23 mouse cellular contexts compared by ENCODE assay signal in the genomic region with DNA sequence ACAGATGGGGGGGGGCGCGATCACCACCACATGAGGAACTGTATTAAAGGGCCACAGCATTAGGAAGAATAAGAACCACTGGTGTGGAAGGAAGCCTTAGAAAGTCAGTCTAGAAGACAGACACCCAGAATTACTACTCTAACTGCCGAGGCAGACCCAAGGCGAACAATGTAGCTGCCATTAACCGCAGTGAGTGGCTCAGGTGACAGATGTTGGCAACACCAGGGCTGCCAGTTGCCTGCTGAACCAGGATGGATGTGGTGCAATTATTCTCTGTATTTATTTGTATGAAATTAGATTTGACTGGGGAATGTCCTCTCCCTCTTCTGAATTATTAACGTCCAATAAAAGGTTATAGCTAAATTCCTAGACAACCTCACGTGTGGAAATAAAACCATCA.
DNase-seq lines count a peak whose midpoint lies in the region; ATAC-seq and TF ChIP-seq lines count a peak whose summit lies in the region.
"Had no signal": no experiment of that assay in that cellular context is flagged by ENCODE, and none has a peak within 500 bp of the region (broad histone marks: within the 10 kb centered on the region; RNA-seq: fewer than 3 reads in every experiment).

No protein-coding gene starts in this region.

- 0 out of 2 replicates have a peak, but pooled peaks have one; percentile 47 for ATAC-seq in embryonic facial prominence, embryonic 12.5 days (ENCODE audit: insufficient number of reproducible peaks, insufficient read depth, low FRiP score, low TSS enrichment)
- no peak for ATAC-seq in liver, embryonic 11.5 days (replicated peaks; ENCODE audit: low FRiP score)
- ATAC-seq in liver, postnatal 0 days: no peak
- ATAC-seq in megakaryocyte progenitor cell, adult 5-6 weeks (replicated peaks; ENCODE audit: poor library complexity): 0 out of 2 replicates have a peak, but pooled peaks have one; percentile 7
- 0 out of 2 replicates have a peak, but pooled peaks have one; percentile 5 for ATAC-seq in neural tube, embryonic 15.5 days (ENCODE audit: low FRiP score)
- no peak for ATAC-seq in megakaryocyte-erythroid progenitor cell, adult 5-6 weeks (replicated peaks; ENCODE audit: low FRiP score, low TSS enrichment, poor library complexity, severe bottlenecking)
- no peak for ATAC-seq in kidney, embryonic 14.5 days (ENCODE audit: low FRiP score, low TSS enrichment)
- ATAC-seq: forebrain, embryonic 13.5 days; Patski had no signal

- no peaks in the 10 kb centered on the region for H3K27me3 ChIP-seq in embryonic facial prominence, embryonic 12.5 days
- H3K27me3 ChIP-seq in embryonic facial prominence, embryonic 10.5 days (replicated peaks; ENCODE audit: low read depth, poor library complexity, severe bottlenecking): no peaks in the 10 kb centered on the region
- no peaks in the 10 kb centered on the region for H3K27me3 ChIP-seq in liver, embryonic 11.5 days (replicated peaks; ENCODE audit: control insufficient read depth, insufficient read depth, low read length)
- H3K27me3 ChIP-seq in liver, postnatal 0 days (ENCODE audit: insufficient read depth, low read length): no peaks in the 10 kb centered on the region
- no peaks in the 10 kb centered on the region for H3K27me3 ChIP-seq in neural tube, embryonic 15.5 days (replicated peaks)
- no peaks in the 10 kb centered on the region for H3K27me3 ChIP-seq in kidney, embryonic 14.5 days (ENCODE audit: control insufficient read depth, insufficient read depth, low read length)
- H3K27me3 ChIP-seq: forebrain, embryonic 13.5 days; heart, embryonic 12.5 days; heart, embryonic 15.5 days; hindbrain, embryonic 15.5 days; Patski had no signal

- TF ChIP-seq CTCF in liver, postnatal 0 days (IDR thresholded peaks at IDR 0.05; ENCODE audit: low read depth): no peak

- H3K4me1 ChIP-seq in embryonic facial prominence, embryonic 12.5 days: no peaks in the 10 kb centered on the region
- H3K4me1 ChIP-seq in embryonic facial prominence, embryonic 10.5 days: no peaks in the 10 kb centered on the region
- peaks cover 11% of the 10 kb centered on the region for H3K4me1 ChIP-seq in liver, embryonic 11.5 days (replicated peaks; ENCODE audit: control insufficient read depth, insufficient read depth, low read length)
- H3K4me1 ChIP-seq in liver, postnatal 0 days (ENCODE audit: insufficient read depth): no peaks in the 10 kb centered on the region
- H3K4me1 ChIP-seq in neural tube, embryonic 15.5 days: peaks cover 22% of the 10 kb centered on the region
- no peaks in the 10 kb centered on the region for H3K4me1 ChIP-seq in kidney, embryonic 14.5 days (ENCODE audit: control insufficient read depth, insufficient read depth, low read length)
- H3K4me1 ChIP-seq: forebrain, embryonic 10.5 days; forebrain, embryonic 13.5 days; heart, embryonic 12.5 days; heart, embryonic 15.5 days had no signal

- H3K4me2 ChIP-seq in embryonic facial prominence, embryonic 12.5 days (replicated peaks): no peak overlapping the region
- no peak overlapping the region for H3K4me2 ChIP-seq in liver, embryonic 11.5 days
- H3K4me2 ChIP-seq in liver, postnatal 0 days (ENCODE audit: low read depth, low read length): no peak overlapping the region
- no peak overlapping the region for H3K4me2 ChIP-seq in neural tube, embryonic 15.5 days
- no peak overlapping the region for H3K4me2 ChIP-seq in kidney, embryonic 14.5 days (replicated peaks; ENCODE audit: low read depth, low read length)
- H3K4me2 ChIP-seq: forebrain, embryonic 13.5 days; heart, embryonic 12.5 days; heart, embryonic 15.5 days; hindbrain, embryonic 15.5 days had no signal

- no peaks in the 10 kb centered on the region for H3K36me3 ChIP-seq in embryonic facial prominence, embryonic 12.5 days
- H3K36me3 ChIP-seq in embryonic facial prominence, embryonic 10.5 days (replicated peaks): no peaks in the 10 kb centered on the region
- H3K36me3 ChIP-seq in liver, embryonic 11.5 days (ENCODE audit: control insufficient read depth, insufficient read depth, low read length): no peaks in the 10 kb centered on the region
- no peaks in the 10 kb centered on the region for H3K36me3 ChIP-seq in liver, postnatal 0 days (replicated peaks; ENCODE audit: insufficient read depth, low read length)
- no peaks in the 10 kb centered on the region for H3K36me3 ChIP-seq in neural tube, embryonic 15.5 days
- no peaks in the 10 kb centered on the region for H3K36me3 ChIP-seq in kidney, embryonic 14.5 days (ENCODE audit: control insufficient read depth, insufficient read depth, low read length)
- H3K36me3 ChIP-seq: forebrain, embryonic 10.5 days; heart, embryonic 12.5 days; heart, embryonic 15.5 days; hindbrain, embryonic 15.5 days had no signal

- no peak overlapping the region for H3K9ac ChIP-seq in embryonic facial prominence, embryonic 12.5 days
- H3K9ac ChIP-seq in liver, embryonic 11.5 days (ENCODE audit: low read depth, low read length): no peak overlapping the region
- H3K9ac ChIP-seq in liver, postnatal 0 days (replicated peaks): no peak overlapping the region
- H3K9ac ChIP-seq in neural tube, embryonic 15.5 days (replicated peaks): no peak overlapping the region
- H3K9ac ChIP-seq in kidney, embryonic 14.5 days (ENCODE audit: low read depth, low read length): no peak overlapping the region
- H3K9ac ChIP-seq: forebrain, embryonic 13.5 days; heart, embryonic 12.5 days; heart, embryonic 15.5 days; hindbrain, embryonic 15.5 days had no signal

- H3K27ac ChIP-seq in embryonic facial prominence, embryonic 12.5 days: no peak overlapping the region
- H3K27ac ChIP-seq in embryonic facial prominence, embryonic 10.5 days (replicated peaks): no peak overlapping the region
- H3K27ac ChIP-seq in liver, embryonic 11.5 days (ENCODE audit: low read depth, low read length): peak overlapping the region; percentile 4; the same call in 1 of the 2 replicates
- H3K27ac ChIP-seq in liver, postnatal 0 days (ENCODE audit: low read depth): no peak overlapping the region
- no peak overlapping the region for H3K27ac ChIP-seq in neural tube, embryonic 15.5 days (replicated peaks)
- no peak overlapping the region for H3K27ac ChIP-seq in kidney, embryonic 14.5 days (ENCODE audit: low read depth, low read length)
- H3K27ac ChIP-seq: forebrain, embryonic 10.5 days; forebrain, embryonic 13.5 days; heart, embryonic 15.5 days; hindbrain, embryonic 15.5 days had no signal

- H3K9me3 ChIP-seq in embryonic facial prominence, embryonic 12.5 days: no peaks in the 10 kb centered on the region
- H3K9me3 ChIP-seq in embryonic facial prominence, embryonic 10.5 days: no peaks in the 10 kb centered on the region
- H3K9me3 ChIP-seq in liver, embryonic 11.5 days (ENCODE audit: control insufficient read depth, low read length): no peaks in the 10 kb centered on the region
- no peaks in the 10 kb centered on the region for H3K9me3 ChIP-seq in liver, postnatal 0 days (ENCODE audit: low read length)
- H3K9me3 ChIP-seq in neural tube, embryonic 15.5 days (replicated peaks): no peaks in the 10 kb centered on the region
- no peaks in the 10 kb centered on the region for H3K9me3 ChIP-seq in kidney, embryonic 14.5 days (ENCODE audit: control insufficient read depth, low read length)
- H3K9me3 ChIP-seq: forebrain, embryonic 10.5 days; forebrain, embryonic 13.5 days; heart, embryonic 12.5 days; heart, embryonic 15.5 days; hindbrain, embryonic 15.5 days had no signal

- WGBS in embryonic facial prominence, embryonic 12.5 days: 89% methylated on average over 7 of the region's 7 CpGs
- 91% methylated on average over 7 of the region's 7 CpGs for whole genome bisulfite sequencing in embryonic facial prominence, embryonic 10.5 days
- 77% methylated on average over 7 of the region's 7 CpGs for WGBS in liver, embryonic 11.5 days
- 70% methylated on average over 7 of the region's 7 CpGs for WGBS in liver, postnatal 0 days (ENCODE audit: insufficient replicate concordance)
- 49% methylated on average over 7 of the region's 7 CpGs for WGBS in neural tube, embryonic 15.5 days
- 73% methylated on average over 7 of the region's 7 CpGs for WGBS in kidney, embryonic 14.5 days

- H3K4me3 ChIP-seq in embryonic facial prominence, embryonic 12.5 days: no peak overlapping the region
- H3K4me3 ChIP-seq in embryonic facial prominence, embryonic 10.5 days: no peak overlapping the region
- H3K4me3 ChIP-seq in liver, embryonic 11.5 days (ENCODE audit: low read depth, low read length): no peak overlapping the region
- no peak overlapping the region for H3K4me3 ChIP-seq in liver, postnatal 0 days (ENCODE audit: low read depth, low read length)
- H3K4me3 ChIP-seq in neural tube, embryonic 15.5 days (replicated peaks): no peak overlapping the region
- H3K4me3 ChIP-seq in kidney, embryonic 14.5 days (ENCODE audit: low read length): no peak overlapping the region
- H3K4me3 ChIP-seq: forebrain, embryonic 10.5 days; forebrain, embryonic 13.5 days; heart, embryonic 12.5 days; heart, embryonic 15.5 days; hindbrain, embryonic 15.5 days had no signal

- no peak for TF ChIP-seq EP300 in liver, postnatal 0 days (IDR thresholded peaks at IDR 0.05; ENCODE audit: low read depth)

- DNase-seq in embryonic facial prominence, embryonic 10.5 days (ENCODE audit: low spot score): no peak
- no peak for DNase-seq in liver, embryonic 11.5 days (ENCODE audit: low spot score)
- no peak for DNase-seq in liver, postnatal 0 days
- DNase-seq: adrenal gland, postnatal 10 days; adrenal gland, postnatal 36 days; cerebellum, adult 18-20 months; cerebellum, adult 9-10 months; cerebellum, postnatal 14 days; gastrocnemius, postnatal 10 days; heart, adult 18-20 months; heart, postnatal 10 days; heart, postnatal 4 days had no signal

Comparison
In these comparisons a context has a peak if more than half of its experiments do, and no peak if none do; other contexts are left out.
1. ATAC-seq: peak in embryonic facial prominence, embryonic 12.5 days (single experiment), megakaryocyte progenitor cell, adult 5-6 weeks (single experiment) and neural tube, embryonic 15.5 days (single experiment); none in liver, embryonic 11.5 days (single experiment), liver, postnatal 0 days (single experiment), megakaryocyte-erythroid progenitor cell, adult 5-6 weeks (single experiment) and kidney, embryonic 14.5 days (single experiment).